Mouse (Mus musculus) hindbrain, postnatal 0 days (tissue): ENCODE measurements around the gene Spock1. TPM values are rescaled to one million over a fixed set of nuclear protein-coding genes. Genes with fewer than 3 reads are reported as not detected.
A peak's percentile ranks its signal among the peaks of the same experiment; 100 is the strongest.

Experiments used
- ATAC-seq: fragments of 200-750 bp; cut with Nextera tagmentation; 2 replicates; pipeline ENCODE4 v1.8.0; 2017; ENCODE audit warnings: mild to moderate bottlenecking, moderate TSS enrichment, moderate library complexity
- DNase-seq: peaks from one replicate; pipeline ENCODE4 v3.0.0-alpha.2; 2015; ENCODE audit warnings: low spot score
- H3K27ac ChIP-seq: fragments of 300-500 bp; sonication (generic); 2 replicates; pipeline ENCODE4 v1.5.1; 2014; ENCODE audit warnings: mild to moderate bottlenecking
- H3K27me3 ChIP-seq: fragments of 300-500 bp; sonication (generic); 2 replicates; pipeline ENCODE4 v1.6.1; 2014; ENCODE audit warnings: low read length, mixed read lengths; ENCODE audit not compliant: insufficient read depth
- H3K36me3 ChIP-seq: fragments of 300-500 bp; sonication (generic); 2 replicates; pipeline ENCODE4 v1.6.1; 2014; ENCODE audit warnings: low read length, mixed read lengths; ENCODE audit not compliant: insufficient read depth
- H3K4me1 ChIP-seq: fragments of 300-500 bp; sonication (generic); 2 replicates; pipeline ENCODE4 v1.6.1; 2014; ENCODE audit warnings: antibody characterized with exemption, low read length, mixed read lengths; ENCODE audit not compliant: insufficient read depth
- H3K4me2 ChIP-seq: fragments of 300-500 bp; sonication (generic); 2 replicates; pipeline ENCODE4 v1.6.1; 2014; ENCODE audit warnings: low read depth, mild to moderate bottlenecking, low read length, moderate library complexity, mixed read lengths
- H3K4me3 ChIP-seq: fragments of 300-500 bp; sonication (generic); 2 replicates; pipeline ENCODE4 v1.5.1; 2014; ENCODE audit warnings: low read length
- H3K9ac ChIP-seq: fragments of 300-500 bp; sonication (generic); replicated peaks from 2 replicates; pipeline ENCODE4 v1.6.1; 2014; ENCODE audit warnings: mild to moderate bottlenecking, low read length, moderate library complexity, mixed read lengths
- H3K9me3 ChIP-seq: fragments of 300-500 bp; sonication (generic); 2 replicates; pipeline ENCODE4 v1.6.1; 2016; ENCODE audit warnings: low read length, mixed read lengths
- CTCF ChIP-seq: IDR thresholded peaks from 2 replicates; pipeline ENCODE4 v1.5.1; 2016; ENCODE audit warnings: antibody characterized with exemption, control low read depth, low read depth
- WGBS: fragments of 180-500 bp; shearing (Covaris S2); extraction: QIAGEN DNeasy Blood & Tissue Kit; methylation state at CpG from one replicate; pipeline ENCODE4 v1.1.7; 2014; 5-methylcytosine and 5-hydroxymethylcytosine counted together
- polyA plus RNA-seq: library from polyadenylated mRNA; unstranded; fragments of >200 nt; fragmentation: Nextera tagmentation; extraction: Ambion mirVana; gene quantifications from 2 replicates; pipeline ENCODE4 v1.2.1, GENCODE M21; 2015
- total RNA-seq: library from RNA; depleted of rRNA; stranded (reverse); fragments of >200 nt; gene quantifications from 2 replicates; pipeline ENCODE4 v1.2.3, GENCODE M21; 2014

Spock1 gene
- total and polyA plus RNA-seq, 2 experiments from 2014 or later = 80.3 to 118 TPM

DNA sequence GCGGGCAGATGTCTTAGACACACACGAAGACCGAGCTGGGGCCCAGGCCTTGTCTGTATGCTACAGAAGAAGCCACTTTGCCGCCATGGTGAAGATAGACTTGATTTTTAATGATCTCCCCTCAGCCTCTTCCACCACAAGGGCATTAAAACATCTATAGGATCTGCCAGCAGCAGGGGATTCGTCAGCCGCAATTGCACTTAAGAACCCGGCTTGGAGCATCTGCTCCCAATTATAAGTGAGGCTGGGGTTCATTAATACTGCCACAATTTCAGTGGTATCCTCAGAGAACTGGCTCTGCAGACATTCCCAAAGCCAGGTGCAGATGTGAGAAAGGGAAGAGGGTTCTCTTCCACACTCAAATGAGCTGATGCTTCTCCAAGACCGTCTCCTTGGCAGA, 13.5 kb downstream of the Spock1 start:
- Histone ChIP-seq H3K27me3 (no peaks in the 10 kb centered on the region), H3K4me1 (no peaks in the 10 kb centered on the region), H3K9me3 (no peaks in the 10 kb centered on the region), H3K36me3 (no peaks in the 10 kb centered on the region), H3K4me2 (no peak overlapping the region), H3K9ac (no peak overlapping the region), H3K4me3 (no peak overlapping the region), H3K27ac (no peak overlapping the region)
- no peak for TF ChIP-seq CTCF
- ATAC-seq = no peak
- no peak for DNase-seq
- 74% methylated on average over 8 of the region's 8 CpGs for WGBS

- Histone ChIP-seq H3K4me1 (no peaks in the 10 kb centered on the region), H3K36me3 (no peaks in the 10 kb centered on the region), H3K9ac (no peak overlapping the region), H3K9me3 (no peaks in the 10 kb centered on the region), H3K4me2 (no peak overlapping the region), H3K27me3 (no peaks in the 10 kb centered on the region), H3K4me3 (no peak overlapping the region), H3K27ac (no peak overlapping the region)
- TF ChIP-seq CTCF = no peak
- no peak for ATAC-seq
- WGBS = 47% methylated on average over 9 of the region's 9 CpGs
- DNase-seq = no peak
These were observed 18.4 kb downstream of the Spock1 start for GRCm38 (mm10) chr13:57889708-57890107.

DNA sequence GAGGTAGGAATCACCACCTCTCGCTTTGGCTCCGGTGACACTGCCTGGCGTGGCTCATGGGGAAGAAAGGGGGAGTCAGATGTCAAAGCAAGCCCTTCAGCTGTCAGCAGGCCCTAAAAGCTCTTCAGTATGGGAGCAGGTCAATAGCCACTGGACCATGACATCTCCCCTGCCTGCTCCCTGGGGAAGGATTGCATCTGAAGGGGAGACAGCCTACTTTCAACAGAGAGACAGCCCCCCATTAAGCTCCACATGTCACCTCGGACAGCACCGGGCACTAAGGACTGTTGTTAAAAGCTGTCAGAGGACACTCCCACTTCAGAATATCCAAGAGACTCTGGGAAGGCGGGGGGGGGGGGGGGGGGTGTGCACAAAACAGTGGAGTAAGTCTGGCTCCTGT, 19.1 kb downstream of the Spock1 start:
- WGBS = 16% methylated on average over 5 of the region's 6 CpGs
- H3K4me3 ChIP-seq = no peak overlapping the region
- H3K4me2 ChIP-seq = no peak overlapping the region
- no peak for TF ChIP-seq CTCF
- H3K27ac ChIP-seq = no peak overlapping the region
- no peaks in the 10 kb centered on the region for H3K27me3 ChIP-seq
- DNase-seq (no peak), ATAC-seq (no peak)
- H3K9me3 ChIP-seq = no peaks in the 10 kb centered on the region
- no peaks in the 10 kb centered on the region for H3K36me3 ChIP-seq
- no peak overlapping the region for H3K9ac ChIP-seq
- no peaks in the 10 kb centered on the region for H3K4me1 ChIP-seq

DNA sequence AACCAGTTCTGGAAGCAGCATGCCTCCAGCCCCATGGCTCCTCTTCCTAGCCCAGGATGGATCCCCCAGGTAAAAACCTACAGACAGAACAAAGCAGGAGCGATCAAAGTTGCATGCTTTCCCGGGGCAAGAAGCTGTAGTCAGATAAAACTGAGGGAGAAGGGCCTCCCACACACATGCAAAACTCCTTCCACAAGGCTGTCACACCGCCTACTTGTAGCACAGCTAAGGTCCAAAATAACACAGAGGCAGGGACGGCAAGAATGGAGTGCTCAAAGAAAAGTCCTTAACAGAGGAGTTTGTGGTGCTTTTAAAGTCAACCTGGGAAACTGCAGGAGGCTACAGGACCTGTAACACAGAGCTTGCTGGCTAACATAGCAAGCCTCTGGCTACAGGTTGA, 28.3 kb downstream of the Spock1 start:
- H3K4me1 ChIP-seq = no peaks in the 10 kb centered on the region
- no peaks in the 10 kb centered on the region for H3K36me3 ChIP-seq
- WGBS = 48% methylated on average over 4 of the region's 4 CpGs
- H3K4me2 ChIP-seq = no peak overlapping the region
- no peak overlapping the region for H3K4me3 ChIP-seq
- ATAC-seq = no peak
- H3K27me3 ChIP-seq = no peaks in the 10 kb centered on the region
- TF ChIP-seq CTCF = no peak
- no peaks in the 10 kb centered on the region for H3K9me3 ChIP-seq
- H3K9ac ChIP-seq = no peak overlapping the region
- no peak for DNase-seq
- no peak overlapping the region for H3K27ac ChIP-seq

GRCm38 (mm10) chr13:57878797-57879196, 29.3 kb downstream of the Spock1 start:
- 72% methylated on average over 11 of the region's 11 CpGs for WGBS
- ATAC-seq (no peak), DNase-seq (peak; percentile 44)

DNA sequence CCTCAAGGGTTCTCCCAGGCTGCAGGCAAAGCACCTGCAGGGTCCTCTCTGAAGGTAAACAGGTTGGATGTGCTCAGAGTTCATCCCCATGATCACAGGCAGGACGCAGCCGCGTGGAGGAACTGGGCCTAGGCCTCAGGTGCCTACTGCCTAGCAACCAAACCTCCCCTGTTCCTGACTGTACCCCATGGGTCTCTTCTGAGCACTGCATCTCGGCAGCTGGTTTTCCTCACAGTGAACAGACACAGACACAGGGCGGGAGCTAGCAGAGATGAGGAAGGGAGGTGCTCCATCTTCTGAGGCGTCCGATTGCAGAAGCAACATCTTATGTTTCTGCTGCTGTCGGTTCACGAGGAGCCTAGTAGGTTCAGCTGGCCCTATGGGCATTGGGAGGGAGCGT, 30.4 kb downstream of the Spock1 start:
- Histone ChIP-seq H3K4me1 (no peaks in the 10 kb centered on the region), H3K4me3 (no peak overlapping the region), H3K4me2 (no peak overlapping the region), H3K9ac (no peak overlapping the region), H3K36me3 (no peaks in the 10 kb centered on the region), H3K9me3 (no peaks in the 10 kb centered on the region), H3K27ac (peak overlapping the region; percentile 8; the same call in 1 of the 2 replicates), H3K27me3 (no peaks in the 10 kb centered on the region)
- no peak for TF ChIP-seq CTCF
- no peak for DNase-seq
- no peak; the same call in 1 of the 2 replicates for ATAC-seq
- 64% methylated on average over 10 of the region's 10 CpGs for WGBS

More at GRCm38 (mm10) chr13:57878797-57879196, 29.3 kb downstream of the Spock1 start:
- H3K36me3 ChIP-seq = no peaks in the 10 kb centered on the region
- no peak overlapping the region for H3K9ac ChIP-seq
- H3K4me3 ChIP-seq = no peak overlapping the region
- no peaks in the 10 kb centered on the region for H3K27me3 ChIP-seq
- H3K9me3 ChIP-seq = no peaks in the 10 kb centered on the region
- no peak overlapping the region for H3K4me2 ChIP-seq
- no peaks in the 10 kb centered on the region for H3K4me1 ChIP-seq
- TF ChIP-seq CTCF = no peak
- H3K27ac ChIP-seq = no peak overlapping the region

GRCm38 (mm10) chr13:57876966-57877365, 31.2 kb downstream of the Spock1 start:
- no peaks in the 10 kb centered on the region for H3K9me3 ChIP-seq
- no peak overlapping the region for H3K27ac ChIP-seq
- no peak overlapping the region for H3K9ac ChIP-seq
- ATAC-seq (no peak), DNase-seq (no peak)
- no peaks in the 10 kb centered on the region for H3K36me3 ChIP-seq
- H3K27me3 ChIP-seq = no peaks in the 10 kb centered on the region
- H3K4me1 ChIP-seq = no peaks in the 10 kb centered on the region
- WGBS = 57% methylated on average over 5 of the region's 5 CpGs
- TF ChIP-seq CTCF = no peak
- H3K4me3 ChIP-seq = no peak overlapping the region
- H3K4me2 ChIP-seq = no peak overlapping the region
